Mouse (Mus musculus) bone marrow, adult 2 months (tissue): ENCODE results near the gene Syne4.

ENCODE experiments used
- CTCF ChIP-seq: fragments of 200-500 bp; IDR thresholded peaks from 2 replicates; pipeline ENCODE4 v1.5.1; 2011; ENCODE audit warnings: low read length, control low read depth; ENCODE audit not compliant: control insufficient read depth, insufficient read depth
- POLR2A ChIP-seq: fragments of 200-500 bp; IDR thresholded peaks from 2 replicates; pipeline ENCODE4 v1.6.1; 2011; ENCODE audit warnings: low read depth, mild to moderate bottlenecking, control low read depth, low read length, borderline replicate concordance; ENCODE audit not compliant: control insufficient read depth

DNA sequence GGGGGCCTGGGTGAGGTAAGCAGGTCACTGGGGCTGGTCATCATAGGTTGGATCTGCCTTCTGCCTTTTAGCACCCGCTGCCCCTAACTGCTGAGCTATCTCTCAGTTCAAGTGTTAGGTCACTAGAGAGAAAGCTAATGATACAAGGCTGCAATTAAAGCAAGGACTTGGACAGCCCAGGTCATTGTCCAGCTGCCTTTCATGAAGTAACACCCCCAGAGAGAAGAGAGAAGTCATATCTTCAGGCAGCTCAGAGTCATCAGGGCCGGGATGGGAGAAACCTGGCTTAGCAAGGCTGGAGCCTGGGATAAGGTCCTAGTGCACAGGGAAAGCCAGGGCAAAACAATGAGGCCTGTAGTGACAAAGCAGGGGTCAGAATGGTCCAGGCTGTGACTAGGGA lies 52.9 kb downstream of the Syne4 start:
- no peak for TF ChIP-seq CTCF
- TF ChIP-seq POLR2A: no peak
